Mouse (Mus musculus) inflammation-experienced regulatory T-cells, adult 6 months (primary cell): ENCODE measurements around the gene Ehbp1l1. TPM values are rescaled to one million over a fixed set of nuclear protein-coding genes. Genes with fewer than 3 reads are reported as not detected.
"Not testable (repeated sequence)": the region's sequence is repeated elsewhere in the genome, so short reads cannot be mapped to it uniquely, and the experiment has no call there.

Experiments used
- ATAC-seq: one replicate; pipeline ENCODE4 v1.8.0; 2017
- polyA plus RNA-seq, 3 experiments: library from polyadenylated mRNA; unstranded; fragments of 100-300 nt; shearing (Covaris generic); gene quantifications; one replicate each; pipeline ENCODE4 v1.2.1; 2017

Gene Ehbp1l1
- polyA plus RNA-seq, 3 experiments from 2014 or later: 12.5 to 43.4 (median 19.4) TPM

- ATAC-seq: peak; percentile 66
These were observed 21.1 kb downstream of the Ehbp1l1 start for GRCm38 (mm10) chr19:5704801-5705571.

GRCm38 (mm10) chr19:5704163-5704800, 21.8 kb downstream of the Ehbp1l1 start, which contains the start of gene Kcnk7:
Kcnk7 (plus strand) TSS chr19:5704367.
- ATAC-seq: peak; percentile 78

GRCm38 (mm10) chr19:5695849-5696462, 30.2 kb downstream of the Ehbp1l1 start:
- ATAC-seq: no peak

DNA sequence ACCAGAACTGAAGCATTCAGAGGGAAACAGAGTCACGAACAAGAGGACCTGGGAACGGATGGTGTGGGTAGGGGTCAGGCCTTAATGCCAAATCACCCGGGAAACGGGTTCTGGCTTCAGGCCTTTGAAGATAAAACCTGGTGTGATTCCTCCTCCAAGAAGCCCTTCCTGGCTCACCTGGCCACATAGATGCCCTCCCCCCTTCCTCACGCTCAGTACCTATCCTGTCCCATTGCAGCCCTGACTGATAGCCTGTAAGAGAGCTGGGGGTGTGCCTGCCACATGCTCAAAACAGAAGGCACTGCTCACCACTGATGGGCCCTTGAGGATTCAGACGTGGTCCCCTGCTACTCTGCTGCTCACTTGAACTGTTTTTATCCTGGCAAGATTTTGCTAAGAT, 32.3 kb downstream of the Ehbp1l1 start:
- no peak for ATAC-seq

DNA sequence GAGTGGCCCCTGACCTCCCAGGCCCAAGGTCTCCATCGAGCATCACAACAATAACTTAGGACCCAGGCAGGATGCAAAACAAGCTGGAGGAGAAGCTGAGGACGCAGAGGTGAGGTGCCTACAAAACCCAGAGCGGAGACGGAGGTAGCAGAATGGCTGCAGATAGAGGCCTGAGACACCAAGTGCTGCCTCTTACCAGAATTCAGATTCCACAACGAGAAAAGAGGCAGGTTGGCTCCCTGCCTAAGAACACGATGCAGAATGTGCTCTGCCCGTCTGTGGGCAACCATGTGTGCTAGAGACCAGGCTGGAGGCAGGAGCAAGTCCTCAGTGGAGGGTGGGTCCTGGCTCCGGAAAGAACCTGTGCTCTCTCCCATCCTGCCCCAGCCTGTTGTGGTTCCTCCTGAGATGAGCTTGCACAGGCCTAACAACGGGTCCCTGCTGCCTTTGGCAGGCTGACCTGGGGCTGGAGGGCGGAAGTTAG, 33.2 kb downstream of the Ehbp1l1 start:
- no peak for ATAC-seq

- ATAC-seq: no peak
These were observed 33.8 kb downstream of the Ehbp1l1 start for GRCm38 (mm10) chr19:5692086-5692912.

DNA sequence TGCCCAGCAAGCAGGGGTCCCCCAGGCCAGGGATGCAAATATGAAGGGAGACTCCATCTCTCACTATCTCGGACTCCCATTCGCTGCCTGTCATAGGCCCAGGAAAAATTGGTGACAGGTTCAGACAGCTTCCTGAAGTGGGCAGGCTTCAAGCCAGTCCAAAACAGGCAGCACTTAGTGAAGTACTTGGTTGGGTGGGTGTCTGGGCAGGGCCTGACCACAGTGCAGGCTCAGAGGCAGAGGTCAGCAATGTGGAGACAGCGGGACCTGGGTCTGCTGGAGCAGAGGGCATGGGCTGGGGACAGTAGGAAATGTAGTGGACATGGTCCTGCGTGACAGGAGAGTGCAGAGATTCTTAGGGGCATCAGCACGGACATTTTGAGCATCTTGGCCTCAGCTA, 34.5 kb downstream of the Ehbp1l1 start:
- no peak for ATAC-seq

DNA sequence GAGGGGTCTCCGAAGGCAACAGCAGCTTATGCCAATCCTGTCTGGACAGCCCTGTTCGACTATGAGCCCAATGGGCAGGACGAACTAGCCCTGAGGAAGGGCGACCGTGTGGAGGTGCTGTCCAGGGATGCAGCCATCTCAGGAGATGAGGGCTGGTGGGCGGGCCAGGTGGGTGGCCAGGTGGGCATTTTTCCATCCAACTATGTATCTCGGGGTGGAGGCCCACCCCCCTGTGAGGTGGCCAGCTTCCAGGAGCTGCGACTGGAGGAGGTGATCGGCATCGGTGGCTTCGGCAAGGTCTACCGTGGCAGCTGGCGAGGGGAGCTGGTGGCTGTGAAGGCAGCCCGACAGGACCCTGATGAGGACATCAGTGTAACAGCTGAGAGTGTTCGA, 35.8 kb downstream of the Ehbp1l1 start:
- no peak for ATAC-seq

DNA sequence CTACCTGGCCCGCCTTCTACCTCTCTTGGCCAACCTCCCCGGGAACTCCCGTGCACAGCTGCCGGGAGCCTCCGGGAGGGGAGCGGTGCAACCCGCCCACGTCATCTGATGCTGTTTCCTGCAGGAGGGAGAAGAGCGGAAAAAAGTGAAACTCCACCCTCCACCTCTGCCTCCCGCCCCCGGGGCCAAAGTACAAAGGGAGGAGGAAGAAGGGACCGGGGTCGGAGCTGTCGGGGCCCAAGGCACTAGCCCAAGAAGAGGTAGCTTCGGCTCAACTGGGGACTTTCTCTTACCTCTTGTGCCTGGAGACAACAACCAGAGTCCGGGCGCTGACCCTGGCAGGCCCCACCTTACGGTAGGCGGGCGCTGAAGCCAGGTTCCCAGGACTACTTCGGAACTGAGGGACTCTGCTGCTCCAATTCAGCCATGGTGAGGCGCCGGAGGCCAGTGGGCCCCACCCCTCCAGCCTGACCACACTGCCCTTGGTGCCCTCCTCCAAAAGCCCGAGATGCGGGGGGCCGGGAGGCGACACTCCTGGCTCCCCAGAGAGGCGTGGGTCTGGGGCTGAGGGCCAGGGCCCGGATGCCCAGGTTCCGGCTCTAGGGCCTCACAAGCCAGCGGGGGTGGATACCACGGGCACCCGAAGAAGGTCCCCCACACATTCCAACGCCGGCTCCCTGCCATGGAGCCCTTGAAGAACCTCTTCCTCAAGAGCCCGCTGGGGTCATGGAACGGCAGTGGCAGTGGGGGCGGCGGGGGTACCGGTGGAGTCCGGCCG, 36.4 kb downstream of the Ehbp1l1 start:
- ATAC-seq: peak; percentile 75

GRCm38 (mm10) chr19:5689088-5689428, 37.1 kb downstream of the Ehbp1l1 start:
- no peak for ATAC-seq

DNA sequence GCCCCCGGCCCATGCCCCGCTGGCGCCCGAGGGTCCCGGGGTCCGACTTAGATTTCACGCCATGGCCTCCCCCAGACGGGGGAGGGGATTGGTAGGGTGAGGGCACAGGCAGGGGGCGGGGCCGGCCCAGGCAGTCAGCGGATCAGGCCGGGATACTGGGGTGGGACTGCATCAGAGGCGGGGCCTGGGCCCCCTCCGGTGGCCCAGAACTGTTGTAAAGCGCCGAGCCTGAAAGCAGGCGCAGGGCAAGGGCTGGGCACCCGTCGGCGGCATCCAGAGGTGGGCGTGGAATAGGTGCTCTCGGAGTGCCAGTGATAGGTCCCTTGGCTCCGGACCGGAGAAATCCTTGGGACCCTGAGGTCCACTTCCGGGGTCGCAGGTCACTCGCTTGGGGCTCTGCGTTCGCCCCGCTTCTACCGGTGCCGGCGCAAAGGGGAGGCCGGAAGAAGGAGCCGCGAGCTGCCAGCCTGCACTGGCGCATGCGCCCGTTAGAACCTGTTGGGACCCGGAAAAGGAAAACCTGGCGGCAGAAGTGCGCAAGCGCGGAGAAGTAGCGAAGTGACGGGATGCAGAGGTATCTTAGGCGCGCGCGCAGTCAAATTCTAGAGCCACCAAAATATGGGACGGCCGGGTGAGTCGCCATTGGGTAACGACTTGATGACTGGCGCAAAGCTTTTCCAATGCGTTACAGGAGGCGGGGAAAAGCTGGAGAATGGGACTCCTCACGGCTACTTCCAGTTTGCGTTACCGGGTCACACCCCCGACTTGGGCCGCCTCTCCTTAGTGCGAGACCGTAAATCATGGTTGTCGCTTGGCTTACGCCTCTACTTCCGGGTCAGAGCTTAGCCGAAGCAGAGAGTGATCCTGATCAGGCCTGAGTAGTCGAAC, 37.7 kb downstream of the Ehbp1l1 start, which contains the start of the genes Map3k11 and Pcnx3:
TSS of gene Map3k11 (plus strand) at position 543 of the 888 bp plus-strand sequence.
TSS of gene Pcnx3 (minus strand) at position 709 of the 888 bp plus-strand sequence.
- ATAC-seq: peak; percentile 78

- no peak for ATAC-seq
These were observed 38.4 kb downstream of the Ehbp1l1 start for GRCm38 (mm10) chr19:5687738-5688137.

DNA sequence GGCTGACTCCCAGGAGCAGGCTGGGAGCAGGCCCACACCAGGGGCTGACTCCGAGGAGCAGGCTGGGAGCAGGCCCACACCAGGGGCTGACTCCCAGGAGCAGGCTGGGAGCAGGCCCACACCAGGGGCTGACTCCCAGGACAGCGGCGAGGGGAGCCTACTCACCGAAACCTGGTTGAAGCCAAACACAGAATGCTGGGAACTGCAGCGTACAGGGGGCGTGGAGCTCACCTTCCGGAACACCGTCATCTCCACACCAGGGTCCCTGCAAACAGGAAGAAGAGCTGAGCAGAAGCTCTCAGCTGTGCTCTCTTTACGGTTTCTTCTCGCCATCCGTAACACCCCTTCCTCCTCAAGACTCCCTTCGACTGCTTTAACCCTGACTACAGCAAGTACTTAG, 39.2 kb downstream of the Ehbp1l1 start:
- not testable (repeated sequence) for ATAC-seq

DNA sequence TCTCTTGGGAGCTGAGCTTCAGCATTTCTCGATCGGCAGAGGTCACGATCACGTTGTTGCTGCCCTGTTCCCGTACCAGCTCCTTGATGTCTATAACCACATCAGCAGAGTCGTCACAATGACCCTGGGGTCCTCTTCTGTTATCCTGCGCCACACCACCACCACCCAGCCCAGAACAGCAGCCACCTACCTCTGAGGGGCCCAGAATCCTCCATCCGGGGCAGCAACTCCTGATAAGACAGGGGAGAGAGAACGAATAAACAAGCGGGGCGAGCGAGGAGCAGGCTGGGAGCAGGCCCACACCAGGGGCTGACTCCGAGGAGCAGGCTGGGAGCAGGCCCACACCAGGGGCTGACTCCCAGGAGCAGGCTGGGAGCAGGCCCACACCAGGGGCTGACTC, 39.7 kb downstream of the Ehbp1l1 start:
- no peak for ATAC-seq

DNA sequence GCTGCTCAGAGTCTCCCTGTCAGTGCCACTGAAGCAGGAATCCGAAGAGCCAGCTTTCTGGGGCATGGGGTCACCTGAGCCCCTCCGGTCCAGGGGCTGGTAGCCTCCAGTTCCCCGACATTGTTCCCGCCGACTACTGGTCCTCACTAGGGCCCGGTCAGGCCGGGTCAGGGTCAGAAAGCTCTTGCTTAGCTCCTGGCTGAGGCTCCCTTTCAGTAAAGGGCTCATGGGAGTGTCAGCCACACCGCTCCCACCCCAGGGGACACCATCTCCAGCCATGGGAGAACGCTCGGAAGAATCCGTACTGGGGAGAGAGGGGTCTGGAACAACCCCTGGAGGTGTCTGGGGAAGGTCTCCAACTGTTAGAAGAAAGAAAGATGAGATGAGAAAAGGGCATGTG, 40.3 kb downstream of the Ehbp1l1 start:
- no peak for ATAC-seq

DNA sequence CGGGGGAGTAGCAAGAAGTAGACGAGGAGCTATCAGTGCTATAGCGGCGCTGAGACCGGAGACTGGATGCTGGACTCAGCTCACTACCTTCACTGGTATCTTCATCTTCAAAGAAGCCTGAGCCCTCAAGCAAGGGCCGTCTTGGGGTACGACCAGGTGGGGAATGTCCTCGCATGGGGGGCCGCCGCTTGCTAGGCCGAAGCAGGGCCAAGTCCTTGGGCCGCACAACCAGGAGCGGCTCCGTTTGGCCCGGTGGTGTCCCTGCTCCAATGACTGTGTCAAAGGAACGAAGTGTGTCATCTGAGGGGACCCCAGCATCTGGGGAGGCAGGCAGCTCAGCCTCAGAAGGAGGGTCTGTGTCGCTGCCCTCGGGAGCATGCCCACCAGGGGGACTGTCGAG, 40.7 kb downstream of the Ehbp1l1 start:
- no peak for ATAC-seq

DNA sequence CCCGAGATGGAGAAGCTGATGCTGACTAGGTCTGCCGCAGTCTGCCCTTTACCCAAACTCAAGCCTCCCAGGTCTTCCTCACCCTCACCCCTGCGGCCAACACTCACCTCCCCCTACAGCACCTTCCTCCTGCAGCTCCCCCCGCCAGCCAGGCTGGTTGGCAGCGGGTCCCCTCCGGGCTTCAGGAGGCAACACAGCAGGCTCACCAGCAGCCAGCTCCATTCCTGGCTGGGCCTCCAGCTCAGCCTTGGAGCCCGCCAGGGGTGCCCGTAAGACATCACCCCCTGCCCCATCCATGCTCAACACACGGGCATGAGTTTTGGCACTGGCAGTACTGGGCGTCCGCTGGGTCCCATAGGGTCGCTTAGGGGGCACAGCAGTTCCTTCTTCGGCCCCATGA, 41.1 kb downstream of the Ehbp1l1 start:
- no peak for ATAC-seq

GRCm38 (mm10) chr19:5684236-5684635, 41.9 kb downstream of the Ehbp1l1 start:
- ATAC-seq: no peak

GRCm38 (mm10) chr19:5680432-5680831, 45.7 kb downstream of the Ehbp1l1 start:
- no peak for ATAC-seq

- no peak for ATAC-seq
These were observed 57.7 kb downstream of the Ehbp1l1 start for GRCm38 (mm10) chr19:5668372-5668771.

DNA sequence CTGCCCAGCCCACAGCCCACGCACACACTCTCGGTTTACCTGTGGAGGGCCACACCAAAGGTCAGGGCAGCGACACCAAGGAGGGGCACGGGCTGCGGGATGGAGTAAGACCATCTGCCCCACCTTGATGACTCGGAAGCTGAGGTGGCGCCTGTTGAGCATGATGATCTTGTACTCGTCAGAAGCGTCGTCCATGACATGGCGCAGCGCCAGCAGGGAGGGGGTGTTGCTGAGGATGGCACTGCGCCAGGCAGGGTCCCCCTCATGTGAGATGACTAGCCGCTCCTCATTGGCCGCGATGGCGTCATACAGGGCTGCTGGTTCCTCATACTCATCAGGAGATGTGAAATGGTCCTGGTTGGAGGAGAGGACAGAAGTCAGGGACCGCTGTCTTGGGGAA, 59.7 kb downstream of the Ehbp1l1 start:
- ATAC-seq: no peak
